Mouse (Mus musculus): Measurements from ENCODE around the gene Afmid.
"Not testable (repeated sequence)": the region's sequence is repeated elsewhere in the genome, so short reads cannot be mapped to it uniquely, and the experiment has no call there.

- TF ChIP-seq POLR2A (IDR thresholded peaks at IDR 0.05; ENCODE audit: control insufficient read depth, extremely low read depth, insufficient read depth, low read length, poor library complexity); CTCF (IDR thresholded peaks at IDR 0.05; ENCODE audit: borderline replicate concordance, control insufficient read depth, extremely low read depth, insufficient read depth, low read length, poor library complexity): not testable (repeated sequence)
Measured at GRCm38 (mm10) chr11:117833509-117833908, 7.8 kb downstream of the Afmid start.
